Mouse (Mus musculus) midbrain, embryonic 10.5 days (tissue): ENCODE data around the gene Ankrd6. TPM values are rescaled to one million over a fixed set of nuclear protein-coding genes. Genes with fewer than 3 reads are reported as not detected.

Experiments used
- DNase-seq: peaks from one replicate; pipeline ENCODE4 v3.0.0-alpha.2; 2017; ENCODE audit warnings: low spot score
- H3K27ac ChIP-seq: fragments of 300-500 bp; sonication (generic); replicated peaks from 2 replicates; pipeline ENCODE4 v1.5.1; 2016; ENCODE audit warnings: mild to moderate bottlenecking
- H3K27me3 ChIP-seq: fragments of 300-500 bp; sonication (generic); 2 replicates; pipeline ENCODE4 v1.6.1; 2016; ENCODE audit warnings: low read depth, mild to moderate bottlenecking; ENCODE audit not compliant: poor library complexity, severe bottlenecking
- H3K36me3 ChIP-seq: fragments of 300-500 bp; sonication (generic); 2 replicates; pipeline ENCODE4 v1.6.1; 2016; ENCODE audit warnings: mild to moderate bottlenecking, moderate library complexity
- H3K4me1 ChIP-seq: fragments of 300-500 bp; sonication (generic); 2 replicates; pipeline ENCODE4 v1.6.1; 2016
- H3K4me3 ChIP-seq: fragments of 300-500 bp; sonication (generic); 2 replicates; pipeline ENCODE4 v1.5.1; 2016; ENCODE audit warnings: mild to moderate bottlenecking, moderate library complexity
- H3K9me3 ChIP-seq: fragments of 300-500 bp; sonication (generic); replicated peaks from 2 replicates; pipeline ENCODE4 v1.6.1; 2016; ENCODE audit warnings: mild to moderate bottlenecking
- WGBS: fragments of 180-500 bp; shearing (Covaris S2); methylation state at CpG from one replicate; pipeline ENCODE4 v1.1.7; 2016; 5-methylcytosine and 5-hydroxymethylcytosine counted together
- polyA plus RNA-seq: library from polyadenylated mRNA; unstranded; fragments of >200 nt; fragmentation: Nextera tagmentation; extraction: Ambion mirVana; gene quantifications from 2 replicates; pipeline ENCODE4 v1.2.1, GENCODE M21; 2016

Gene Ankrd6
- 23.7 and 32.0 TPM in 2 replicates for polyA plus RNA-seq

GRCm38 (mm10) chr4:32950356-32951034 is at the start of gene Ankrd6:
TSS of gene Ankrd6 (minus strand) at chr4:32950841.
- Histone ChIP-seq H3K27me3 (peaks cover 32% of the 10 kb centered on the region), H3K27ac (peak within 1 kb of the TSS; percentile 83), H3K36me3 (no peaks in the 10 kb centered on the region), H3K4me1 (peaks cover 42% of the 10 kb centered on the region), H3K4me3 (peak within 1 kb of the TSS; percentile 68), H3K9me3 (no peaks in the 10 kb centered on the region)
- WGBS = under 1% methylated on average over 66 of the region's 66 CpGs
- peak; percentile 91 for DNase-seq

GRCm38 (mm10) chr4:32998996-32999395 is 48.4 kb upstream of the Ankrd6 start:
- WGBS = 96% methylated on average over 8 of the region's 8 CpGs
- no peak for DNase-seq
- no peaks in the 10 kb centered on the region for H3K4me1 ChIP-seq
- peaks cover 69% of the 10 kb centered on the region for H3K36me3 ChIP-seq
- no peaks in the 10 kb centered on the region for H3K27me3 ChIP-seq
- no peaks in the 10 kb centered on the region for H3K9me3 ChIP-seq
- no peak overlapping the region for H3K4me3 ChIP-seq
- H3K27ac ChIP-seq = no peak overlapping the region

GRCm38 (mm10) chr4:32997571-32997970 is 46.9 kb upstream of the Ankrd6 start:
- H3K27ac ChIP-seq = no peak overlapping the region
- WGBS = 87% methylated on average over 5 of the region's 5 CpGs
- H3K9me3 ChIP-seq = no peaks in the 10 kb centered on the region
- no peaks in the 10 kb centered on the region for H3K4me1 ChIP-seq
- H3K36me3 ChIP-seq = peaks cover 60% of the 10 kb centered on the region
- no peak for DNase-seq
- H3K27me3 ChIP-seq = no peaks in the 10 kb centered on the region
- H3K4me3 ChIP-seq = no peak overlapping the region

- Histone ChIP-seq H3K27ac (no peak overlapping the region), H3K9me3 (no peaks in the 10 kb centered on the region), H3K4me3 (no peak overlapping the region), H3K4me1 (no peaks in the 10 kb centered on the region), H3K36me3 (peaks cover 55% of the 10 kb centered on the region), H3K27me3 (no peaks in the 10 kb centered on the region)
- no peak for DNase-seq
- 96% methylated on average over 5 of the region's 5 CpGs for WGBS
Observed at GRCm38 (mm10) chr4:32996083-32996482, 45.4 kb upstream of the Ankrd6 start.

- Histone ChIP-seq H3K4me1 (no peaks in the 10 kb centered on the region), H3K36me3 (peaks cover 47% of the 10 kb centered on the region), H3K27ac (no peak overlapping the region), H3K4me3 (no peak overlapping the region), H3K9me3 (no peaks in the 10 kb centered on the region), H3K27me3 (no peaks in the 10 kb centered on the region)
- WGBS = 76% methylated on average over 3 of the region's 3 CpGs
- no peak for DNase-seq
Observed at GRCm38 (mm10) chr4:32994168-32994567, 43.5 kb upstream of the Ankrd6 start.

GRCm38 (mm10) chr4:32989346-32989745 is 38.7 kb upstream of the Ankrd6 start:
- no peaks in the 10 kb centered on the region for H3K27me3 ChIP-seq
- H3K36me3 ChIP-seq = peaks cover 8% of the 10 kb centered on the region; the same call in 1 of the 2 replicates
- H3K27ac ChIP-seq = no peak overlapping the region
- H3K9me3 ChIP-seq = no peaks in the 10 kb centered on the region
- peaks cover 27% of the 10 kb centered on the region for H3K4me1 ChIP-seq
- 84% methylated on average over 2 of the region's 2 CpGs for WGBS
- no peak for DNase-seq
- no peak overlapping the region for H3K4me3 ChIP-seq

GRCm38 (mm10) chr4:32987006-32987405 is 36.4 kb upstream of the Ankrd6 start:
- Histone ChIP-seq H3K4me1 (peaks cover 39% of the 10 kb centered on the region), H3K36me3 (no peaks in the 10 kb centered on the region), H3K4me3 (no peak overlapping the region), H3K9me3 (no peaks in the 10 kb centered on the region), H3K27ac (no peak overlapping the region), H3K27me3 (peaks cover 2% of the 10 kb centered on the region; the same call in 1 of the 2 replicates)
- WGBS = 63% methylated on average over 3 of the region's 3 CpGs
- DNase-seq = no peak

GRCm38 (mm10) chr4:32985684-32986083 is 35.0 kb upstream of the Ankrd6 start:
- WGBS = 5% methylated on average over 3 of the region's 3 CpGs
- H3K27me3 ChIP-seq = peaks cover 13% of the 10 kb centered on the region; the same call in 1 of the 2 replicates
- no peaks in the 10 kb centered on the region for H3K36me3 ChIP-seq
- no peaks in the 10 kb centered on the region for H3K9me3 ChIP-seq
- peaks cover 50% of the 10 kb centered on the region for H3K4me1 ChIP-seq
- DNase-seq = peak; percentile 19
- peak overlapping the region; percentile 79 for H3K4me3 ChIP-seq
- peak overlapping the region; percentile 67 for H3K27ac ChIP-seq

GRCm38 (mm10) chr4:32984801-32985675 is 34.4 kb upstream of the Ankrd6 start:
- Histone ChIP-seq H3K4me1 (peaks cover 50% of the 10 kb centered on the region), H3K36me3 (no peaks in the 10 kb centered on the region), H3K9me3 (no peaks in the 10 kb centered on the region), H3K27ac (peak overlapping the region; percentile 100), H3K27me3 (peaks cover 13% of the 10 kb centered on the region; the same call in 1 of the 2 replicates), H3K4me3 (peak overlapping the region; percentile 79)
- DNase-seq = peak; percentile 38
- WGBS = 8% methylated on average over 13 of the region's 13 CpGs

- peak; percentile 34 for DNase-seq
- Histone ChIP-seq H3K4me3 (peak overlapping the region; percentile 79), H3K9me3 (no peaks in the 10 kb centered on the region), H3K27ac (peak overlapping the region; percentile 100), H3K36me3 (no peaks in the 10 kb centered on the region), H3K4me1 (peaks cover 50% of the 10 kb centered on the region), H3K27me3 (peaks cover 13% of the 10 kb centered on the region; the same call in 1 of the 2 replicates)
- under 1% methylated on average over 13 of the region's 13 CpGs for WGBS
Observed at GRCm38 (mm10) chr4:32984242-32984641, 33.6 kb upstream of the Ankrd6 start.

GRCm38 (mm10) chr4:32983176-32984155 is 32.8 kb upstream of the Ankrd6 start:
- peak overlapping the region; percentile 79 for H3K4me3 ChIP-seq
- H3K27me3 ChIP-seq = peaks cover 13% of the 10 kb centered on the region; the same call in 1 of the 2 replicates
- DNase-seq = peak; percentile 81
- H3K27ac ChIP-seq = peak overlapping the region; percentile 100
- under 1% methylated on average over 78 of the region's 94 CpGs for WGBS
- H3K4me1 ChIP-seq = peaks cover 50% of the 10 kb centered on the region
- H3K9me3 ChIP-seq = no peaks in the 10 kb centered on the region
- H3K36me3 ChIP-seq = no peaks in the 10 kb centered on the region

- no peaks in the 10 kb centered on the region for H3K36me3 ChIP-seq
- peaks cover 13% of the 10 kb centered on the region; the same call in 1 of the 2 replicates for H3K27me3 ChIP-seq
- DNase-seq = peak; percentile 81
- peak within 1 kb of the TSS; percentile 79 for H3K4me3 ChIP-seq
- no peaks in the 10 kb centered on the region for H3K9me3 ChIP-seq
- H3K4me1 ChIP-seq = peaks cover 50% of the 10 kb centered on the region
- under 1% methylated on average over 18 of the region's 18 CpGs for WGBS
- peak within 1 kb of the TSS; percentile 100 for H3K27ac ChIP-seq
Observed at GRCm38 (mm10) chr4:32982716-32983175, 32.1 kb upstream of the Ankrd6 start, which contains the start of gene Rragd. TSS of gene Rragd (plus strand) at chr4:32983037.
